Mouse (Mus musculus) kidney, embryonic 14.5 days (tissue): ENCODE measurements around the gene Xndc1. TPM values are rescaled to one million over a fixed set of nuclear protein-coding genes. Genes with fewer than 3 reads are reported as not detected.
"Not testable (repeated sequence)": the region's sequence is repeated elsewhere in the genome, so short reads cannot be mapped to it uniquely, and the experiment has no call there.

Experiments used
- ATAC-seq: fragments of 200-750 bp; cut with Nextera tagmentation; 2 replicates; pipeline ENCODE4 v1.8.0; 2017; ENCODE audit warnings: moderate number of reproducible peaks, mild to moderate bottlenecking, moderate TSS enrichment, moderate library complexity; ENCODE audit not compliant: low FRiP score, low TSS enrichment
- H3K27ac ChIP-seq: fragments of 300-500 bp; sonication (generic); 2 replicates; pipeline ENCODE4 v1.5.1; 2014; ENCODE audit warnings: low read depth, mild to moderate bottlenecking, low read length, moderate library complexity, mixed read lengths
- H3K27me3 ChIP-seq: fragments of 300-500 bp; sonication (generic); 2 replicates; pipeline ENCODE4 v1.6.1; 2014; ENCODE audit warnings: mild to moderate bottlenecking, low read length; ENCODE audit not compliant: control insufficient read depth, insufficient read depth
- H3K36me3 ChIP-seq: fragments of 300-500 bp; sonication (generic); 2 replicates; pipeline ENCODE4 v1.6.1; 2014; ENCODE audit warnings: low read length, mixed read lengths; ENCODE audit not compliant: control insufficient read depth, insufficient read depth
- H3K4me1 ChIP-seq: fragments of 300-500 bp; sonication (generic); 2 replicates; pipeline ENCODE4 v1.6.1; 2014; ENCODE audit warnings: low read length, mixed read lengths; ENCODE audit not compliant: control insufficient read depth, insufficient read depth
- H3K4me2 ChIP-seq: fragments of 300-500 bp; sonication (generic); replicated peaks from 2 replicates; pipeline ENCODE4 v1.6.1; 2014; ENCODE audit warnings: low read depth, mild to moderate bottlenecking, low read length
- H3K4me3 ChIP-seq: fragments of 300-500 bp; sonication (generic); 2 replicates; pipeline ENCODE4 v1.5.1; 2014; ENCODE audit warnings: mild to moderate bottlenecking, low read length
- H3K9ac ChIP-seq: fragments of 300-500 bp; sonication (generic); 2 replicates; pipeline ENCODE4 v1.6.1; 2014; ENCODE audit warnings: low read depth, mild to moderate bottlenecking, low read length, moderate library complexity
- H3K9me3 ChIP-seq: fragments of 300-500 bp; sonication (generic); 2 replicates; pipeline ENCODE4 v1.6.1; 2016; ENCODE audit warnings: low read length; ENCODE audit not compliant: control insufficient read depth
- WGBS: fragments of 180-500 bp; shearing (Covaris S2); extraction: QIAGEN DNeasy Blood & Tissue Kit; methylation state at CpG from one replicate; pipeline ENCODE4 v1.1.7; 2014; 5-methylcytosine and 5-hydroxymethylcytosine counted together
- polyA plus RNA-seq: library from polyadenylated mRNA; unstranded; fragments of >200 nt; fragmentation: Nextera tagmentation; extraction: Ambion mirVana; gene quantifications from 2 replicates; pipeline ENCODE4 v1.2.1, GENCODE M21; 2014

Gene Xndc1
- polyA plus RNA-seq, 1 experiment from 2014 or later, result 27.1 TPM

DNA sequence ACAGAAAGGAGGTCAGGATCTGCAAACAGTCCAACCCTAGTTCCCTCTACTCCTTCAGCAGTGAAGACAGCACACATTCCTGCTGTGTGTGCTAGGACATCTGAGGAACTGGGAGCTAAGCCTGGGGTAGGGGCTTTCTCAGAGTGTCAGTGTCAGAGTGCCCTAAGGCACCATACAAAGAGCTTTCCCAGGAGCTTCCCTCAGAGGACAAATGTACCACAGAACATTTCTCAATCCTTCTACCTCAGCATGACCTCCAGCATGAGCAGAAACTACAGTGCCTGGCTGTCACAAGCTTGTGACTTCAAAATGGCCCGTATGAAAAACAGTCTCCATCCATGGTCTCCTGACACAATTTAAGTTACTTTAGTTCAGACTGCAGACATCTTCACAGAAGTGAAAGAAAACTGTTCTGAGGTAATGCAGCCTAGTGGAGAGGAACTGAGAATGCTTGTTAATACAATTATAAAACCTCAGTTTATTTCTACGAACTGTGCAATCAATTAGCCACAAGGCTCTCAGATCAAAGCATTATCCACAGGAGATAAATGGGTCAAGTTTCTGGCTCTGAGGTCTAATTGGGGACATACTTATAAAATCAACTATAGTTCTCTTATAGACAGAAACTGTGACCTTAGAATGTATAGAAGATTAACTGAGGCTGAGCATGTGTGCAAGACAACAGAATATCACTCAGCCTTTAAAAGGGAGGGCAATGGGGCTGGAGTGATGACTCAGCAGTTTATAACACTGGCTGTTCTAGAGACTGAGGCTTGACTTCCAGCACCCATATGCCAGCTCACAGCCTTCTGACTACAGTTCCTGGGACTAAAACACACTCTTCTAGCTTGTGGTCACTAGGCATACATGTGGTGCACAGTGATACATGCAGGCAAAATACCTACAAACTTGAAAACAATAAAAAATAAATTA is 39.9 kb upstream of the Xndc1 start:
- 91% methylated on average over 2 of the region's 2 CpGs for WGBS
- Histone ChIP-seq H3K27me3 (no peaks in the 10 kb centered on the region), H3K9ac (no peak overlapping the region), H3K36me3 (peaks cover 48% of the 10 kb centered on the region), H3K9me3 (no peaks in the 10 kb centered on the region), H3K27ac (no peak overlapping the region), H3K4me3 (no peak overlapping the region), H3K4me2 (no peak overlapping the region), H3K4me1 (no peaks in the 10 kb centered on the region)
- ATAC-seq, result no peak

DNA sequence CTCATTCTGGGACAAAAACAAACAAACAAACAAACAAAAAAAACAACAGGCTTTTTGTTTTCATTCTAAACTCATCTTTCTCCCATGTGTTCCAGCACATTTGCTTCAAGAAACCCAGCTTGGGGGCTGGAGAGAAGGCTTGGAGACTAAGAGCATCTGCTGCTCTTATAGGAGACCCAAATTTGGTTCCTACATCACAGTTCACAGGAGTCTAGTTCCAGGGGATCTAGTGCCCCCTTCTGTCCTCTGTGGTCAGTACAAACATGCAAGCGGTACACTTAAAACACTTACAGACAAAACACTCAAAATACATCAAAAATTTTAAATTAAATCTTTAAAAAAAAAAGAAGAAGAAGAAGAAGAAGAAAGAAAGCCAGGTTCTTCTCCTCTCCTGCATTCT is 30.4 kb upstream of the Xndc1 start:
- Histone ChIP-seq H3K4me2 (no peak overlapping the region), H3K9ac (no peak overlapping the region), H3K27ac (no peak overlapping the region), H3K9me3 (no peaks in the 10 kb centered on the region), H3K4me3 (no peak overlapping the region), H3K4me1 (no peaks in the 10 kb centered on the region), H3K36me3 (peaks cover 92% of the 10 kb centered on the region), H3K27me3 (no peaks in the 10 kb centered on the region)
- 94% methylated on average over 1 of the region's 1 CpGs for WGBS
- ATAC-seq, result no peak

DNA sequence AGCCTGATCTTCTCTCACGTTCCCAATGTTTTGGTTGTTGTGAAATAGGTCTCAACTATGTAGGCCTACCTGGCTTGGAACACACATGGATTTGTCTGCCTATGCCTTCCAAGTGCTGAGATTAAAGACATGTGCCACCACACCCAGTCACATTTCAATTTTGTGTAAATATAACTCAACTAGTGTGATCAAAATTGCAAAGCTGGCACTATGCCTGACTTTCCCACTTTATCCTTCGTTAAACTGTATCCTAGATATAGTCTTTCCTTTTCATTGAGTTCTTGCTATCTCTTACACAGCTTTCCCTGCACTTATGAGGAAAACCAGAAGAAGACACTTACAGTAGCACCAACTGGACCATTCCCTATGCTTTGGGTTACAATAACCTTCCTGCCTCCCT is 29.8 kb upstream of the Xndc1 start:
- 97% methylated on average over 2 of the region's 2 CpGs for WGBS
- H3K4me3 ChIP-seq, result no peak overlapping the region
- H3K9ac ChIP-seq, result no peak overlapping the region
- no peak overlapping the region for H3K27ac ChIP-seq
- no peak overlapping the region for H3K4me2 ChIP-seq
- no peaks in the 10 kb centered on the region for H3K4me1 ChIP-seq
- no peaks in the 10 kb centered on the region for H3K27me3 ChIP-seq
- H3K9me3 ChIP-seq, result no peaks in the 10 kb centered on the region
- no peak for ATAC-seq
- peaks cover 94% of the 10 kb centered on the region for H3K36me3 ChIP-seq

DNA sequence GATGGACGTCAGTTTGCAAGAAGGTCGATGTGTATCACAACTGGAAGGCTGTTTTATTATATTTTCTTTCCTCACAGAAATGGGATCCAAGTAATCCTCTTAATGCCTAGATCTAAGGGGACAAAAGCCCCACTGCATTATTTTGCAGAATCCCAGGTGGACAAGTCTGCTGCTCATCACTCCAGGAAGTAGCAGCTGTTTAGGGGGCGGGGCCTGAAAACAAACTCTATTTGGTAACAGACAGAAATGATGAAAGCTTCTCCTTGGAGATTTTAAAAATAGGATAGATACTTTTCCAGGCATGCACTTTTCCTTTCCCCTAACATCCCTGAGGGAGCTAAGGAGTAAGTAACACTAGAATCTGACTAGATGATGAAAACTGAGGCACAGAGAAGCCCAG is 28.0 kb upstream of the Xndc1 start:
- Histone ChIP-seq H3K36me3 (peaks cover 83% of the 10 kb centered on the region), H3K4me1 (no peaks in the 10 kb centered on the region), H3K27ac (no peak overlapping the region), H3K9ac (no peak overlapping the region), H3K4me3 (no peak overlapping the region), H3K27me3 (no peaks in the 10 kb centered on the region), H3K9me3 (no peaks in the 10 kb centered on the region), H3K4me2 (no peak overlapping the region)
- WGBS, result 93% methylated on average over 3 of the region's 3 CpGs
- no peak for ATAC-seq

DNA sequence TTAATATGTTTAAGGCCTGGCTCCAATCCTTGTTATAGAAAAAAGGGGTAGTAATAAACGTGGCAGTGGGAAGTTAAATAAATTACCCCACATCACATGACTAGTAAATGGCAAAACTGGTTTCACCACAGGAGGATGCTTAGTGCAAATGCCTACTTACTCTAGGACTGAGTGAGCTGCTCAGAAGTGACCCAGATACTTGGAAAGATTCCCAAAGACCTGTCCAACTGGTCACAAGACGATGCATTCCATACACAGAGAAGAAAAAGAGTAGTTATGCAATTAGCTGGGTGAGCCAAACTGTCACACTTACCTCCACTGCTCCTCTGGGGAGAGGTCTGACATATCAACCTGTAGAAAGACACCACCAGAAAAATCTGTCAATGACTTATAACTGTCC is 23.0 kb upstream of the Xndc1 start:
- WGBS, result 67% methylated on average over 2 of the region's 2 CpGs
- Histone ChIP-seq H3K4me3 (no peak overlapping the region), H3K4me2 (no peak overlapping the region), H3K9ac (no peak overlapping the region), H3K27ac (no peak overlapping the region), H3K27me3 (no peaks in the 10 kb centered on the region), H3K4me1 (no peaks in the 10 kb centered on the region), H3K36me3 (peaks cover 35% of the 10 kb centered on the region), H3K9me3 (no peaks in the 10 kb centered on the region)
- no peak for ATAC-seq

DNA sequence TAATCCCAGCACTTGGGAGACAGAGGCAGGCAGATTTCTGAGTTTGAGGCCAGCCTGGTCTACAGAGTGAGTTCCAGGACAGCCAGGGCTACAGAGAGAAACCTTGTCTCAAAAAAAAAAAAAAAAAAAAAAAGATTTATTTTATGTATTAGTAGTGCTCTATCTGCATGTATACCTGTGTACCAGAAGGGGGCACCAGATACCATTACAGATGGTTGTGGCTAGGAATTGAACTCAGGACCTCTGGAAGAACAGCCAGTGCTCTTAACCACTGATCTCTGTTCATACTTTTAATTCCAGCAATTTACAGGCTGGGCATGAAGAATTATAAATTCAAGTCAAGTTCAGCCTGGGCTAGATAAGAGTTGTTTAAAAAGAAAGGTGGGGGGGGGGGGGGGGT is 16.8 kb upstream of the Xndc1 start:
- not testable (repeated sequence) for H3K9me3 ChIP-seq, H3K27ac ChIP-seq, ATAC-seq, H3K9ac ChIP-seq, H3K4me1 ChIP-seq, H3K36me3 ChIP-seq, H3K4me2 ChIP-seq, H3K4me3 ChIP-seq, H3K27me3 ChIP-seq

DNA sequence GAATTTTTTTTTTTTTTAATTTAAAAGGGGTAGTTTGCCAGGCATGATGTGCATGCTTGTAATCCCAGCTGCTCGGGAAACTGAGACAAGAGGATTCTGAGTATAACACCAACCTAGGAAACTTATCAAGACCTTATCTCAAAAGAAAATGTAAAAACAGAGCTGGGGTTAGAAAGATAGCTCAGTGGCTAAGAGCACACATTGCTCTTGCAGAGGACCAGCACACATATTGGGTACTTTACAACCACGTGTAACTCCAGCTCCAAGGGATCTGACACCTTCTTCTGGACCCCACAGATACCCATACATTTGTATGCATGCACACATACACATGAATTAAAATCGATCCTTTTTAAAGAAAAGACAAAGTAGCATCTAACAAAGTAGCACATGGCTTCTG is 4.0 kb upstream of the Xndc1 start:
- Histone ChIP-seq H3K9ac (no peak overlapping the region), H3K4me3 (no peak overlapping the region), H3K27ac (no peak overlapping the region), H3K9me3 (no peaks in the 10 kb centered on the region), H3K27me3 (no peaks in the 10 kb centered on the region), H3K4me1 (peaks cover 6% of the 10 kb centered on the region; the same call in 1 of the 2 replicates), H3K4me2 (no peak overlapping the region), H3K36me3 (peaks cover 18% of the 10 kb centered on the region; the same call in 1 of the 2 replicates)
- ATAC-seq, result no peak
- 93% methylated on average over 3 of the region's 3 CpGs for WGBS

DNA sequence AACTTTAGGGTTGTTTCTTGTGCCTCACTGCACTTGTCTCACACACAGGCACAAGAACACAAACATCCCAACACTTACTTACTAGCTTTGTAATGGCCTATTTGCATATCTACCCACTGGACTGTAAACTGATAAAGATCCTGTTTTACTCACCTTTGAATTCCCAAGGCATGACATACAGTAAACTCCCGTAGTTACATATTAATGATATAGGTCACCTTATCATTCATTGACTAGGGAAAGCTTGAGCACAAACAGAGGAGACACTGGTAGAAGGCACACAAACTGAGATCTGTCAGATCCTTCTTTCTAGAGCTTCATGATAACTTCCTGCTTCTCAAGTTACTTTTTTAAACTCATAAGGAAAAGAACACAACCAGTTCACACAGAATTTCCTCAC is 3.1 kb upstream of the Xndc1 start:
- H3K27me3 ChIP-seq, result no peaks in the 10 kb centered on the region
- no peak overlapping the region for H3K27ac ChIP-seq
- H3K4me1 ChIP-seq, result peaks cover 10% of the 10 kb centered on the region; the same call in 1 of the 2 replicates
- no peaks in the 10 kb centered on the region for H3K9me3 ChIP-seq
- no peak overlapping the region for H3K4me3 ChIP-seq
- no peak overlapping the region for H3K9ac ChIP-seq
- H3K36me3 ChIP-seq, result peaks cover 13% of the 10 kb centered on the region; the same call in 1 of the 2 replicates
- H3K4me2 ChIP-seq, result no peak overlapping the region
- no peak for ATAC-seq
- WGBS, result 76% methylated on average over 1 of the region's 1 CpGs

DNA sequence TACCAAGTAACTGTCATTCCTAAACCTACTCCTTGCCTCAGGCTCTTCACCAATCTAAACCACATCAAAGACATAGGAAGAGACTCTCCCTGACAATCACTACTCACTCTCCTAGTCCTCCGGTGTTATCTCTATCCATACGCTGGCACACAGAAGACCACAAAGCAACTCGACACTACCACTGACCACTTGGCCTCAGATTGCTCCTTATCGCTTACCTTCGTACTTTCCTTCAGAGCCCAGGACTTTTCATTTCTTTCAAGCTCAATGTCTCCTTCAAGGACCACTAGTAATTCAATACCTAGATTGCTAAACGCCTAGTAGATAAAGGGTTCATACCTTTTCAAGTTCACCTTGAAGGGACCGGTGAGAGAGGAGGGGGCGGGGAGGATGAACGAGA is 1.4 kb upstream of the Xndc1 start:
- H3K27ac ChIP-seq, result no peak overlapping the region
- H3K27me3 ChIP-seq, result no peaks in the 10 kb centered on the region
- ATAC-seq, result no peak
- H3K4me3 ChIP-seq, result peak overlapping the region; percentile 84
- H3K4me2 ChIP-seq, result peak overlapping the region; percentile 57
- 75% methylated on average over 9 of the region's 9 CpGs for WGBS
- H3K36me3 ChIP-seq, result peaks cover 12% of the 10 kb centered on the region; the same call in 1 of the 2 replicates
- H3K9ac ChIP-seq, result no peak overlapping the region
- peaks cover 10% of the 10 kb centered on the region; the same call in 1 of the 2 replicates for H3K4me1 ChIP-seq
- no peaks in the 10 kb centered on the region for H3K9me3 ChIP-seq
